Mouse (Mus musculus): ENCODE data around the gene Rpl36-ps4. TPM values are rescaled to one million over a fixed set of nuclear protein-coding genes. Genes with fewer than 3 reads are reported as not detected.

The Rpl36-ps4 gene
- not detected in 2 replicates for polyA plus RNA-seq (2012; rRNA removed)

- no peak for DNase-seq (ENCODE audit: low read depth)
Observed at GRCm38 (mm10) chr17:87920677-87921076, at the start of gene Rpl36-ps4. Gene Rpl36-ps4, plus strand, starts transcription at chr17:87920977.

- no peak for DNase-seq (ENCODE audit: low read depth)
Observed at GRCm38 (mm10) chr17:87871461-87872126, 49.2 kb upstream of the Rpl36-ps4 start.

GRCm38 (mm10) chr17:87872286-87872685, 48.5 kb upstream of the Rpl36-ps4 start:
- DNase-seq (ENCODE audit: low read depth): no peak

- DNase-seq (ENCODE audit: low read depth): no peak
Observed at GRCm38 (mm10) chr17:87873456-87873855, 47.3 kb upstream of the Rpl36-ps4 start.

GRCm38 (mm10) chr17:87873943-87874342, 46.8 kb upstream of the Rpl36-ps4 start:
- no peak for DNase-seq (ENCODE audit: low read depth)

- DNase-seq (ENCODE audit: low read depth): no peak
Observed at GRCm38 (mm10) chr17:87875346-87875920, 45.3 kb upstream of the Rpl36-ps4 start.

GRCm38 (mm10) chr17:87876295-87877000, 44.3 kb upstream of the Rpl36-ps4 start:
- DNase-seq (ENCODE audit: low read depth): no peak

- DNase-seq (ENCODE audit: low read depth): no peak
Observed at GRCm38 (mm10) chr17:87877207-87878073, 43.3 kb upstream of the Rpl36-ps4 start.

GRCm38 (mm10) chr17:87878556-87879483, 42.0 kb upstream of the Rpl36-ps4 start:
- no peak for DNase-seq (ENCODE audit: low read depth)

- DNase-seq (ENCODE audit: low read depth): no peak
Observed at GRCm38 (mm10) chr17:87879484-87880225, 41.1 kb upstream of the Rpl36-ps4 start.

- DNase-seq (ENCODE audit: low read depth): no peak
Observed at GRCm38 (mm10) chr17:87882594-87882993, 38.2 kb upstream of the Rpl36-ps4 start.

GRCm38 (mm10) chr17:87897175-87897574, 23.6 kb upstream of the Rpl36-ps4 start:
- DNase-seq (ENCODE audit: low read depth): no peak

- DNase-seq (ENCODE audit: low read depth): no peak
Observed at GRCm38 (mm10) chr17:87900677-87901076, 20.1 kb upstream of the Rpl36-ps4 start.

GRCm38 (mm10) chr17:87901163-87901562, 19.6 kb upstream of the Rpl36-ps4 start:
- DNase-seq (ENCODE audit: low read depth): no peak

- no peak for DNase-seq (ENCODE audit: low read depth)
Observed at GRCm38 (mm10) chr17:87903213-87903612, 17.6 kb upstream of the Rpl36-ps4 start.

- no peak for DNase-seq (ENCODE audit: low read depth)
Observed at GRCm38 (mm10) chr17:87903725-87904124, 17.1 kb upstream of the Rpl36-ps4 start.

GRCm38 (mm10) chr17:87915386-87915785, 5.4 kb upstream of the Rpl36-ps4 start:
- DNase-seq (ENCODE audit: low read depth): no peak

GRCm38 (mm10) chr17:87918121-87918520, 2.7 kb upstream of the Rpl36-ps4 start:
- DNase-seq (ENCODE audit: low read depth): no peak

GRCm38 (mm10) chr17:87934326-87934725, 13.5 kb downstream of the Rpl36-ps4 start:
- DNase-seq (ENCODE audit: low read depth): no peak

GRCm38 (mm10) chr17:87934736-87935135, 14.0 kb downstream of the Rpl36-ps4 start:
- DNase-seq (ENCODE audit: low read depth): no peak
